Mouse (Mus musculus) CH12F3 (cell line): ENCODE results near the gene Acr.

ENCODE experiments used
- in situ Hi-C: fragments of 300-500 bp; cut with MboI; formaldehyde crosslinking; loops from 2 replicates; pipeline ENCODE4 v1.14.3; 2020; ENCODE audit warnings: low sequenced_read_pairs

The Acr gene

DNA sequence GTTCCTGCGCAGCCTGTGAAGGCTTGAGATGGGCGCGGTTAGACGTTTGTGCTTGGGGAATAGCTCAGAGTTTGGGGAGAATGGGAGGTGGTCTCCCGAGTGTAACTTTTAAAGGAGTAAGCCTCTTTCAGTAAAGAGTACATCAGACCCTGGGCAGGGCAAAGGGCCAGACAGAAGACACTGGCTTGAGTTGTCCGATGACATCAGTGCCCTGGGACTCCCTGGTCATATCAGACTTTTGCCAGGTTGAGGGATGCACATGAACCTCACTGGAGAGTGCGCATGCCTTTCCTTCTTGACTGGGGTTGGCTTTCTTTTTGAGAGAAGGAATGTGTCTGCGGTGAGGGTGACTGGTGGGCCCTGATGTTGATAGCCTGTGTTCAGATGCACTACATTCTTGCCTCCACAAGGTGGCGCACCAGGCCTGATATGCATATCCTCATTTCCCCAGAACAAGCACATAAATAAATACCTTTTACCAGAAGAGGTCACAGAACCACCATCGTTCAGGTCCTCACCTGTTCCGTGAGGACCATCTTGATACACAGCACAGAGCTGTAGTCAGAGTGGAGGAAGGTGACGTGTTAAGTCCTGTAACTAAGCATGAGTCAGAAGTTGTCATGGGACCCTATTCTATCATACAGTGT is 54.3 kb downstream of the Acr start:
- in situ Hi-C loops: no loop called here

DNA sequence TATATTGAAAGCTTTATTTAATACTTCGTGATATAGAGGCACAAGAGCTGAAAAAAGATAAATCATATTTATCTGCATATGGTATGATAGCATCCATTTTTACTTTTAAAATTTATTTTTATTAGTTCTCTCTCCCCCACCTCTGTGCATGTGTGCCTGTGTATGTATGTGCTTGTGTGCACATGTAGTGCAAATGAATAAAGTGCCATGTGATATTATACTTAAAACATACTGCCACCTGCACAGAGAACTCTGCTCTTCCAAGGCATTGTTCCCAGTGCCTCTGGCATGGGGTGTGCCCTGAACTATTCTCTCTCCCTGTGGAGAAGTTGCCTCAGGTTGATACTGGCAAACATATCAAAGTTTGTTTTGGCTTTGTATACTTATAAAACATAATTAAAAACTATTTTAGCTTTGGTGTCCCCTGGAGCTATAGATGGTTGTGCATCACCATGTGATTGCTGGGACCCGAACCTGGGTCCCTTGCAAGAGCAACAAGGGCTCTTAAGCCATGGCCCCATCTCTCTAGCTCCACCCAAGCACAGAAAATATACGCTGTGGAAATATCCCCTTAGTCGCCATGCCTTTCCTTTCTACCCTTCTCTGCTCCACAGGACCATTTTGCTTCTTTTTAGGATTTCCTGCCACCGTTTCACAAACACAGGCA is 55.0 kb downstream of the Acr start:
- in situ Hi-C loops: no loop called here

DNA sequence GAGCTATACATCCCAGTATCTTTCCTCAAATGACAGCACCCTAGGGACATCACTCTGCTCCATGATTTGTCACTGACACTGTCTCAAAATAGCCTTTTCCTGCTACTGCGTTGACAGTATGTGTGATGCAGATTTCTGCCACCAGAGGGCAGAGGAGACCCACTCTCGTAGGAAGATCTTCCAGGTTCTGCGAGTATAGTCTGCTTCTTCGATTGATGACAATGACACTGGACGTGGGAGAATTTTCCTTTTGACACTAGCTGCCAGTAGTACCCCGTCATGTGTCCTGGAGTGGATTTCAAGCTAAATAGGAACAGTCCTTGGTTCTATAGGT is 55.5 kb downstream of the Acr start:
- in situ Hi-C loops: no loop called here
